Mouse (Mus musculus): ENCODE results near the gene OR5BS1P.

DNA sequence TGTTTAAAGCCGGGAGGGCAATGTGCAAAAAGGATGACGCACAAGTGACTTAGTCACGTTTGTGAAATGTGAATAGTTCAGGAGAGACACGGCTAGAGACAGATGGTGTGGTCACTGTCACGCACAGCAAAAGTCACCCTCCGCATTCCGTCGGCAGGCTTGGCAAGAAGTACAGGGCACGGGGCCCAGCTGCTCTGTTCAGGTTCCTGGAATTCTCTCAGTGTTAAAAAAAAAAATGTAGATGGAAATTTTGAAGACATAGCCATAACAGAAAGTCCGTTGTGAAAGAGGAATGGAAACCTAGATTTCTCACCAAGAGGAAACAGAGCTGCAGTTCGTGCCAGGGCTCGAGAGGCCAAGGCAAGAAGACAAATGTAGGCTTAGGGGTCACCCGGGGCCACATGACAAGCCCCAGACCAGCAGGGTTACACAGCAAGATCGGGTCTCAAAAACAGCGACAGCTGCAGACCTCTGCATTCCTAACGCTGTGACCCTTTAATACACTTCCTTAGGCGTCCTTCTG lies 43.2 kb downstream of the OR5BS1P start:
- TF ChIP-seq CTCF (IDR thresholded peaks at IDR 0.05) (no peak), EP300 (IDR thresholded peaks at IDR 0.05) (peak; percentile 68)

All from lung, postnatal 0 days (tissue).